Mouse (Mus musculus): Measurements from ENCODE around the gene Nalcn. TPM values are rescaled to one million over a fixed set of nuclear protein-coding genes. Genes with fewer than 3 reads are reported as not detected.
"Not testable (repeated sequence)": the region's sequence is repeated elsewhere in the genome, so short reads cannot be mapped to it uniquely, and the experiment has no call there.

Gene Nalcn
- 0.64 and 0.78 TPM in 2 replicates for polyA plus RNA-seq (2016; fragmentation: Nextera tagmentation; extraction: Ambion mirVana)

- DNase-seq (ENCODE audit: low spot score): peak; percentile 66
- peak within 1 kb of the TSS; percentile 67 for H3K4me3 ChIP-seq
- H3K9me3 ChIP-seq: no peaks in the 10 kb centered on the region
- H3K4me1 ChIP-seq: peaks cover 12% of the 10 kb centered on the region
- WGBS: under 1% methylated on average over 47 of the region's 47 CpGs
- H3K27ac ChIP-seq (replicated peaks): peak within 1 kb of the TSS; percentile 74
- no peaks in the 10 kb centered on the region for H3K36me3 ChIP-seq (replicated peaks)
- H3K27me3 ChIP-seq (replicated peaks; ENCODE audit: low read depth, poor library complexity, severe bottlenecking): peaks cover 20% of the 10 kb centered on the region
These were observed at the start of gene Nalcn for GRCm38 (mm10) chr14:123626501-123627179. Gene Nalcn (minus strand): TSS chr14:123627144.

GRCm38 (mm10) chr14:123671076-123671475, 44.1 kb upstream of the Nalcn start:
- not testable (repeated sequence) for H3K27me3 ChIP-seq (replicated peaks; ENCODE audit: low read depth, poor library complexity, severe bottlenecking); DNase-seq (ENCODE audit: low spot score); H3K4me3 ChIP-seq; H3K4me1 ChIP-seq; H3K36me3 ChIP-seq (replicated peaks); H3K9me3 ChIP-seq; H3K27ac ChIP-seq (replicated peaks)
- 85% methylated on average over 21 of the region's 21 CpGs for WGBS

GRCm38 (mm10) chr14:123664451-123664850, 37.5 kb upstream of the Nalcn start:
- H3K4me3 ChIP-seq: no peak overlapping the region
- H3K36me3 ChIP-seq (replicated peaks): no peaks in the 10 kb centered on the region
- DNase-seq (ENCODE audit: low spot score): no peak
- H3K27me3 ChIP-seq (replicated peaks; ENCODE audit: low read depth, poor library complexity, severe bottlenecking): no peaks in the 10 kb centered on the region
- H3K27ac ChIP-seq (replicated peaks): no peak overlapping the region
- H3K4me1 ChIP-seq: peaks cover 12% of the 10 kb centered on the region
- no peaks in the 10 kb centered on the region for H3K9me3 ChIP-seq

GRCm38 (mm10) chr14:123663206-123663605, 36.3 kb upstream of the Nalcn start:
- H3K4me1 ChIP-seq: peaks cover 12% of the 10 kb centered on the region
- H3K36me3 ChIP-seq (replicated peaks): no peaks in the 10 kb centered on the region
- no peak overlapping the region for H3K4me3 ChIP-seq
- no peaks in the 10 kb centered on the region for H3K9me3 ChIP-seq
- no peak overlapping the region for H3K27ac ChIP-seq (replicated peaks)
- no peak for DNase-seq (ENCODE audit: low spot score)
- H3K27me3 ChIP-seq (replicated peaks; ENCODE audit: low read depth, poor library complexity, severe bottlenecking): no peaks in the 10 kb centered on the region

GRCm38 (mm10) chr14:123662386-123662785, 35.4 kb upstream of the Nalcn start:
- H3K4me3 ChIP-seq: no peak overlapping the region
- WGBS: 85% methylated on average over 1 of the region's 1 CpGs
- no peak overlapping the region for H3K27ac ChIP-seq (replicated peaks)
- DNase-seq (ENCODE audit: low spot score): no peak
- H3K4me1 ChIP-seq: peaks cover 12% of the 10 kb centered on the region
- no peaks in the 10 kb centered on the region for H3K27me3 ChIP-seq (replicated peaks; ENCODE audit: low read depth, poor library complexity, severe bottlenecking)
- no peaks in the 10 kb centered on the region for H3K36me3 ChIP-seq (replicated peaks)
- no peaks in the 10 kb centered on the region for H3K9me3 ChIP-seq

- Histone ChIP-seq H3K27ac (replicated peaks) (no peak overlapping the region), H3K4me3 (no peak overlapping the region), H3K27me3 (replicated peaks; ENCODE audit: low read depth, poor library complexity, severe bottlenecking) (no peaks in the 10 kb centered on the region), H3K9me3 (no peaks in the 10 kb centered on the region), H3K36me3 (replicated peaks) (no peaks in the 10 kb centered on the region), H3K4me1 (peaks cover 12% of the 10 kb centered on the region)
- peak; percentile 77 for DNase-seq (ENCODE audit: low spot score)
- WGBS: 26% methylated on average over 20 of the region's 20 CpGs
These were observed 34.1 kb upstream of the Nalcn start for GRCm38 (mm10) chr14:123661091-123661491.

- H3K4me1 ChIP-seq: peaks cover 12% of the 10 kb centered on the region
- WGBS: 16% methylated on average over 7 of the region's 7 CpGs
These were observed 33.0 kb upstream of the Nalcn start, which contains the start of gene Itgbl1 for GRCm38 (mm10) chr14:123659921-123660385. Gene Itgbl1 (plus strand): TSS chr14:123659971.

GRCm38 (mm10) chr14:123627180-123627562, 227 bp upstream of the Nalcn start:
- peaks cover 20% of the 10 kb centered on the region for H3K27me3 ChIP-seq (replicated peaks; ENCODE audit: low read depth, poor library complexity, severe bottlenecking)
- no peaks in the 10 kb centered on the region for H3K36me3 ChIP-seq (replicated peaks)
- WGBS: 47% methylated on average over 3 of the region's 3 CpGs
- H3K9me3 ChIP-seq: no peaks in the 10 kb centered on the region
- peak overlapping the region; percentile 74 for H3K27ac ChIP-seq (replicated peaks)
- no peak for DNase-seq (ENCODE audit: low spot score)
- H3K4me1 ChIP-seq: peaks cover 12% of the 10 kb centered on the region
- peak overlapping the region; percentile 67 for H3K4me3 ChIP-seq

More at GRCm38 (mm10) chr14:123659921-123660385, 33.0 kb upstream of the Nalcn start, which contains the start of gene Itgbl1:
- H3K27ac ChIP-seq (replicated peaks): no peak within 1 kb of the TSS
- no peak within 1 kb of the TSS for H3K4me3 ChIP-seq
- H3K9me3 ChIP-seq: no peaks in the 10 kb centered on the region
- H3K27me3 ChIP-seq (replicated peaks; ENCODE audit: low read depth, poor library complexity, severe bottlenecking): no peaks in the 10 kb centered on the region
- DNase-seq (ENCODE audit: low spot score): peak; percentile 58
- no peaks in the 10 kb centered on the region for H3K36me3 ChIP-seq (replicated peaks)

GRCm38 (mm10) chr14:123622969-123623368, 4.0 kb downstream of the Nalcn start:
- no peak for DNase-seq (ENCODE audit: low spot score)
- Histone ChIP-seq H3K4me3 (no peak overlapping the region), H3K27me3 (replicated peaks; ENCODE audit: low read depth, poor library complexity, severe bottlenecking) (peaks cover 20% of the 10 kb centered on the region), H3K27ac (replicated peaks) (no peak overlapping the region), H3K36me3 (replicated peaks) (no peaks in the 10 kb centered on the region), H3K9me3 (no peaks in the 10 kb centered on the region), H3K4me1 (peaks cover 12% of the 10 kb centered on the region)
- WGBS: 16% methylated on average over 1 of the region's 1 CpGs

GRCm38 (mm10) chr14:123595265-123595664, 31.7 kb downstream of the Nalcn start:
- 78% methylated on average over 3 of the region's 3 CpGs for WGBS
- Histone ChIP-seq H3K27me3 (replicated peaks; ENCODE audit: low read depth, poor library complexity, severe bottlenecking) (no peaks in the 10 kb centered on the region), H3K27ac (replicated peaks) (no peak overlapping the region), H3K36me3 (replicated peaks) (no peaks in the 10 kb centered on the region), H3K4me3 (no peak overlapping the region), H3K9me3 (no peaks in the 10 kb centered on the region), H3K4me1 (no peaks in the 10 kb centered on the region)
- no peak for DNase-seq (ENCODE audit: low spot score)

- Histone ChIP-seq H3K9me3 (no peaks in the 10 kb centered on the region), H3K36me3 (replicated peaks) (no peaks in the 10 kb centered on the region), H3K27ac (replicated peaks) (no peak overlapping the region), H3K27me3 (replicated peaks; ENCODE audit: low read depth, poor library complexity, severe bottlenecking) (no peaks in the 10 kb centered on the region), H3K4me1 (no peaks in the 10 kb centered on the region), H3K4me3 (no peak overlapping the region)
- no peak for DNase-seq (ENCODE audit: low spot score)
These were observed 39.5 kb downstream of the Nalcn start for GRCm38 (mm10) chr14:123587412-123587811.

GRCm38 (mm10) chr14:123582433-123582832, 44.5 kb downstream of the Nalcn start:
- Histone ChIP-seq H3K4me1 (no peaks in the 10 kb centered on the region), H3K36me3 (replicated peaks) (no peaks in the 10 kb centered on the region), H3K27ac (replicated peaks) (no peak overlapping the region), H3K9me3 (no peaks in the 10 kb centered on the region), H3K27me3 (replicated peaks; ENCODE audit: low read depth, poor library complexity, severe bottlenecking) (no peaks in the 10 kb centered on the region), H3K4me3 (no peak overlapping the region)
- DNase-seq (ENCODE audit: low spot score): no peak
- 92% methylated on average over 2 of the region's 2 CpGs for WGBS

- Histone ChIP-seq H3K4me1 (no peaks in the 10 kb centered on the region), H3K27ac (replicated peaks) (no peak overlapping the region), H3K27me3 (replicated peaks; ENCODE audit: low read depth, poor library complexity, severe bottlenecking) (no peaks in the 10 kb centered on the region), H3K9me3 (no peaks in the 10 kb centered on the region), H3K36me3 (replicated peaks) (no peaks in the 10 kb centered on the region), H3K4me3 (no peak overlapping the region)
- DNase-seq (ENCODE audit: low spot score): no peak
- 87% methylated on average over 4 of the region's 4 CpGs for WGBS
These were observed 51.6 kb downstream of the Nalcn start for GRCm38 (mm10) chr14:123575356-123575755.
